Mouse (Mus musculus): ENCODE measurements around the gene Rhox9. TPM values are rescaled to one million over a fixed set of nuclear protein-coding genes. Genes with fewer than 3 reads are reported as not detected.
A peak's percentile ranks its signal among the peaks of the same experiment; 100 is the strongest.
"Not testable (repeated sequence)": the region's sequence is repeated elsewhere in the genome, so short reads cannot be mapped to it uniquely, and the experiment has no call there.

The Rhox9 gene
- polyA plus RNA-seq (2021): not detected

DNA sequence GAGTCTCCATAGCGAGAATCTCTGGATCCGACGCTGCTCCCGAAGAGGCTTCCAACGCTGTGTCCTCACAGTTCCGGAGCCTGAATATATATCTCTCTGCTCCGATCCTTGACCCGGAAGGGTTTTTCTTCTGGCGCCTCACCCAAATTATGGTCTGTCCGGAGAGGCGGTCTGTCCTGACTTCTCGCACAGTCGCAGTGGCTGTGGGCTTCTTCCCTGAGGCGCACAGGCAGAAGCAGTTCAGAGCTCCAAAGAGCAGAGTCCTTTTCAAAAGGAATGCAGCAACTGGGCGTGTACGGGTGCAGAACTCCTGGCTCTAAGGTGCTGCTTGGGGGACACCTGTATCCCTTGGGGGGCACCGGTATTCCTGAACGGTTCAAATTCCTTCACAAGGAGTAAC is at the start of gene Rhox9:
Gene Rhox9, minus strand, starts transcription at position 101 of the 400 bp plus-strand sequence.
- ATAC-seq; H3K27me3 ChIP-seq; CTCF ChIA-PET; in situ Hi-C loops (cut with MboI; ENCODE audit: low pct_unique_long_range_greater_than_20kb); DNase-seq (ENCODE audit: low read depth, low spot score); POLR2A ChIA-PET: not testable (repeated sequence)

DNA sequence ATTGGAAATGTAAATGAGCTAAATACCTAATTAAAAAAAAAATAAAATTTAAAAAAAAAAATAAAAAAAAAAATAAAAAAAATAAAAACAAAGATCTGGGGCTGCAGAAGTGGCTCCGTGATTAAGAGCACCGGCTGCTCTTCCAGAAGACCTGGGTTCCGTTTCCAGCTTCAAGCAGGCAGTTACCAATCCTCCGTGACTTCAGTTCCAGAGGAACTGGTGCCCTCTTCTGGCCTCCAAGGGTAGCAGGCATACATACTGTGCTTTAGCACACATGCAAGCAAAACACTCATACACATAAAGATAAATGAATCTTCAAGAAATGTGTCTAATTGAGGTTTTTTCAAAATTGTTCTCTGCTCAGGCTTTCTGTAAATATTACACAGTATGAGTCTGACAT is 14.7 kb upstream of the Rhox9 start:
- no peak for ATAC-seq
- in situ Hi-C loops (cut with MboI; ENCODE audit: low pct_unique_long_range_greater_than_20kb): no loop called here

DNA sequence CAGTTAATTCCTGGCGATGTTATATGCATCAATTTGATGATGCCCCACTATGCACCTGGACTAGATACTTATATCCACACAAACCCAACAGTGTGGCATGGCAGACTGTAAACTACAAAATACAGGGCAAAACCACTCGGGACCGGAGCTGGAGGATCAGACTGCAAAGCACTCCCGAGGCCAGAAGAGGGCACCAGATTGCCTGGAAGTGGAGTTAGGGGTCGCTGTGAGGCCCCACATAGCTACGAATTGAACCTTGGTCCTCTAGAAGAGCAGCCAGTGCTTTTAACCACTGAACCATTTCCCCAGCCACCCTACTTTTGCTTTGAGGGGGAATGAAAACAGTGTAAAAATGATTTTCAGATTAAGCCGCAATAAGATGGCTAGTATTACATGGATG is 7.0 kb upstream of the Rhox9 start:
- ChIA-PET CTCF (no interaction called here), POLR2A (no interaction called here)
- DNase-seq (ENCODE audit: low read depth, low spot score) (no peak), ATAC-seq (no peak)
- peak; percentile 32 for TF ChIP-seq CTCF (IDR thresholded peaks at IDR 0.05)
- H3K27me3 ChIP-seq: peaks cover 18% of the 10 kb centered on the region
- in situ Hi-C loops (cut with MboI; ENCODE audit: low pct_unique_long_range_greater_than_20kb): no loop called here

More for the DNA sequence above, 14.7 kb upstream of the Rhox9 start:
- POLR2A ChIA-PET: no interaction called here
- H3K27me3 ChIP-seq: peaks cover 3% of the 10 kb centered on the region
- TF ChIP-seq CTCF (IDR thresholded peaks at IDR 0.05): no peak
- CTCF ChIA-PET: no interaction called here
- no peak for DNase-seq (ENCODE audit: low read depth, low spot score)

- ChIA-PET POLR2A (no interaction called here), CTCF (no interaction called here)
- DNase-seq (ENCODE audit: low read depth, low spot score): no peak
- ATAC-seq: no peak
- H3K27me3 ChIP-seq: peaks cover 18% of the 10 kb centered on the region
- TF ChIP-seq CTCF (IDR thresholded peaks at IDR 0.05): no peak
- in situ Hi-C loops (cut with MboI; ENCODE audit: low pct_unique_long_range_greater_than_20kb): no loop called here
Observed at GRCm38 (mm10) chrX:37903727-37904126, 2.2 kb upstream of the Rhox9 start.

- POLR2A ChIA-PET; CTCF ChIA-PET; in situ Hi-C loops (cut with MboI; ENCODE audit: low pct_unique_long_range_greater_than_20kb); ATAC-seq; DNase-seq (ENCODE audit: low read depth, low spot score); H3K27me3 ChIP-seq: not testable (repeated sequence)
Observed at GRCm38 (mm10) chrX:37897132-37897531, 4.4 kb downstream of the Rhox9 start, which contains the start of gene Rhox7b. Gene Rhox7b (minus strand): TSS chrX:37897232.

- POLR2A ChIA-PET: no interaction called here
- in situ Hi-C loops (cut with MboI; ENCODE audit: low pct_unique_long_range_greater_than_20kb): no loop called here
- ATAC-seq (no peak), DNase-seq (ENCODE audit: low read depth, low spot score) (no peak)
- H3K27me3 ChIP-seq: peaks cover 27% of the 10 kb centered on the region
- CTCF ChIA-PET: no interaction called here
- TF ChIP-seq CTCF (IDR thresholded peaks at IDR 0.05): no peak
Observed at GRCm38 (mm10) chrX:37878844-37879243, 22.7 kb downstream of the Rhox9 start, which contains the start of gene Rhox8. Gene Rhox8 (minus strand): TSS chrX:37878944.

- ATAC-seq: no peak
- DNase-seq (ENCODE audit: low read depth, low spot score): no peak
- ChIA-PET POLR2A (no interaction called here), CTCF (no interaction called here)
- peaks cover 39% of the 10 kb centered on the region for H3K27me3 ChIP-seq
- no peak for TF ChIP-seq CTCF (IDR thresholded peaks at IDR 0.05)
- in situ Hi-C loops (cut with MboI; ENCODE audit: low pct_unique_long_range_greater_than_20kb): no loop called here
Observed at GRCm38 (mm10) chrX:37871641-37872040, 29.9 kb downstream of the Rhox9 start.

Other genes starting within 250 kb of the Rhox9 start
- not detected for gene Rhox3h, start 233.0 kb downstream of the Rhox9 start, polyA plus RNA-seq (2021)
- not detected for gene Rhox2h, start 228.5 kb downstream of the Rhox9 start, polyA plus RNA-seq (2021)
- 1.9 TPM for gene Rhox5, start 96.9 kb downstream of the Rhox9 start, polyA plus RNA-seq (2021)
- gene Rhox6, start 74.9 kb downstream of the Rhox9 start, polyA plus RNA-seq (2021): not detected
- not detected for gene Rhox7a, start 70.1 kb downstream of the Rhox9 start, polyA plus RNA-seq (2021)
- gene Rhox8, start 22.8 kb downstream of the Rhox9 start, polyA plus RNA-seq (2021): not detected
- gene Rhox7b, start 4.5 kb downstream of the Rhox9 start, polyA plus RNA-seq (2021): not detected
- gene Btg1-ps1, start 117.0 kb upstream of the Rhox9 start, polyA plus RNA-seq (2021): not detected
- not detected for gene Btg1-ps2, start 141.3 kb upstream of the Rhox9 start, polyA plus RNA-seq (2021)
- not detected for gene Rhox10, start 164.7 kb upstream of the Rhox9 start, polyA plus RNA-seq (2021)
- not detected for gene Rhox11, start 183.4 kb upstream of the Rhox9 start, polyA plus RNA-seq (2021)
- not detected for gene Rhox12, start 209.1 kb upstream of the Rhox9 start, polyA plus RNA-seq (2021)
- not detected for gene Rhox13, start 219.4 kb upstream of the Rhox9 start, polyA plus RNA-seq (2021)